Mouse (Mus musculus): Measurements from ENCODE around the gene Ostm1. TPM values are rescaled to one million over a fixed set of nuclear protein-coding genes. Genes with fewer than 3 reads are reported as not detected.

The Ostm1 gene
- polyA plus RNA-seq, 1 experiment from 2014 or later = 85.1 TPM

DNA sequence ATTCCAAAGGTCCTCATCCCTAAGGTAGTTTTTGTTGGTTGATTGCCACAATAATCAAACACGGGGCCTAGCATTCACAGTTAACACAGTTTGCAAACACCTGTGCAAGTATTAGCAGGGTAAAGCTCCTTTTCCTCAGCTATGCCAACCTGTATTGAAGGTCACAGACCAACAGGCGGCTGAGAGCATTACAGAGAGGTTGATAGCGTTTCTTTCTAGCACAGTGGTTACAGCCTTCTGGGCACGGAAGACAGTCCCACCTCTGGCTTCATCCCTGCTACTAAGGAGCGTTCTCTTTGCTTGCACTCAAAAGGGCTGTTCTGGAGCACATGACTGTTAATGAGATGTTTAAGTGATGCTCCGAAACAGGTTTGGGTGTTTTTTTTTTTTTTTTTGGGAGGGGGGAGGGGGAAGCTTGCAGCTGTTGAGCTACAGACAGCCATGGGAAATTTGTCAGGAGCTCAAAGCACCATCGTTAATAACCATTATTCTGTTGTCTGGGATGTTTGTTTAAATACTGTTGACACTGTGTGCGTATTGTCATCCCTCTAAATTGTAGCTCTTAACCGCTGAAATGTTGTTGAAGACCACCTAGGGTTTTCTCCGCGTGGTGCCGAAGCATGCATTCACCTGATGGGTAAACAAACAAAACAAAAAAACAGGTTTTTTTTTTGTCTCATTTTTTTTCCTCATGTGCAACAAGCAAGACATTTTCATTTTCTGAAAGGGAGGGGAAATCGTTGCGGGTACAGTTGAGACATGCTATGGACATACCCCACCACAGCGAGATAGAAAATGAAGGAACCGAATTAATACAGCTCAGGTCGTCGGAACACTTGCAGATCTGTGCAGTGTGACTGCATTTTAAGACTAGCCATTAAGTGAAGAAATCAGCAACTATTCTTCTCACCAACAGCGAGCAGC, 6.9 kb downstream of the Ostm1 start:
- Histone ChIP-seq H3K36me3 (ENCODE audit: inconsistent target) (no peaks in the 10 kb centered on the region), H3K4me3 (ENCODE audit: inconsistent target) (no peak overlapping the region), H3K79me2 (ENCODE audit: inconsistent target) (no peaks in the 10 kb centered on the region), H3K27ac (no peak overlapping the region)
- 12% methylated on average over 19 of the region's 19 CpGs for WGBS (ENCODE audit: missing documents)

DNA sequence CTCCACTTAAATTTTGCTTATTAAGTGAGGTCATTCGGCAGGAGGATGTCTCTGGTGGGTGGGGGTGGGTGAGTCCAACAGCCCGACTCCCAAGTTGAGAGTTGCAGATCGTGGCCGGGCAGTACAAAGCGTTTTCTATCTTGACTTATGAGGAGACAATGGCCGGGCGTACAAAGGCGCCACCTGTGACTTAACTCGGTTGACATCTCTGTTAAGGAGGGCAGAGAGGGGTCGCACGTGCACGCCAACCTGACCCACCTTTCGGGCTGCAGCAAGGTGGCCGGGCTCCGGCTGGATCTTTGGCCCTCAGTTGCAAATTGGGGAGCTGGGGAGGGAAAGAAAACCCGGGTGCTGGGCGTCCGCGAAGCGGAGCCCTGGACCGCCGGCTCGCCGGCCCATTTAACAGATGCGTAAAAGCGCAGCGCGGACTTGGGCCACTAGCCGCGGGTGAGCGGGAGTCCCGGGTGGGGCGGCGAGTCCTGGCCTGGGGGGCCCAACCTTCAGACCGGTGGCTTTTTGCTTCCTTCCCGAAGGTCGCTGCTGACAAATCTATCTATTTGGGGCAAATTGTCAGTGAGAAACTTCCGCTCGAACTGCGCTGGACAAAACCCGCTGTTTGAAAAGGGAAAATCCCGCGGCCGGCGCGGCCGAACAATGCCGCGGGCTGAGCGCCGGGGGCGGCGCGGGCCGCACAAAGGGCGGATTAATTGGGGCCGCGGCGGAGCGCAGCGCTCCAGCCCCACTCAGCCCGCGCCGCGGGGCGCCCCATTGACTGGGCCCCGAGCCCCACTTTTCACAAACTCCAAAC, 7.8 kb downstream of the Ostm1 start:
- no peaks in the 10 kb centered on the region for H3K79me2 ChIP-seq (ENCODE audit: inconsistent target)
- H3K4me3 ChIP-seq (ENCODE audit: inconsistent target) = no peak overlapping the region
- WGBS (ENCODE audit: missing documents) = 3% methylated on average over 65 of the region's 67 CpGs
- no peaks in the 10 kb centered on the region for H3K36me3 ChIP-seq (ENCODE audit: inconsistent target)
- no peak overlapping the region for H3K27ac ChIP-seq

DNA sequence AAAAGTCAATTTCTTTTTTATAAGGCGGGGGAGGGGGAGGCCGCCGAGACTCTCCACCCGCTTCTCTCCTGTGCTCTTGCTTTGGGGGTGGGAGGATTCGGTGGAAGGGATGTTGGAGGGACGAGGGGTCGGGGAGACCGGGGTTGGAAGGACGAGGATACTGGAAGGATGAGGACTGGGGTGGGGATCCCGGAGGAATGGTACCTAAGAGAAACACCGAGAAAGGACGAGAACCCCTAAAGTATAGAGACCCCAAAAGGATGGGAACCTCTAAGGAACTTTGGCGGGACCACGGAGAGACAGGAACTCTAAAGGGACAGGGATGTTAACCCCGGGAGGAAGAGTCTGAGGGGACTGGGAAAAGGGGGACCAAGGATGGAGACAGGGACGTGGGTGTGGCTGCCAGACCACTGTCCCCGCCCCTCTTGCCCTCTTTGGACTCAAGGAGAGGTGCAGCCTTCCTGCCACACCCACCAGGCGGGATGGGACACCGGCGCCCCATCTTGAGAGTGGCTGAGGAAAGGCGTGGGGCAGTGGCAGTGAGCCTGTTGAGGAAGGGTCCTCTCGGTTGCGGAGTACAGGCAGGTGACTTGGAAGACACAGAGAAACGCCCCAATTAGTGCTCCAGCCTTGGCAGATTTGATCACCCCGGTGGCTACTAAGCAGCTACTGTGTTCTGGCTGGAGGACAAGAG, 8.5 kb downstream of the Ostm1 start:
- Histone ChIP-seq H3K36me3 (ENCODE audit: inconsistent target) (no peaks in the 10 kb centered on the region), H3K4me3 (ENCODE audit: inconsistent target) (no peak overlapping the region), H3K79me2 (ENCODE audit: inconsistent target) (no peaks in the 10 kb centered on the region), H3K27ac (no peak overlapping the region)
- WGBS (ENCODE audit: missing documents) = 6% methylated on average over 20 of the region's 25 CpGs

DNA sequence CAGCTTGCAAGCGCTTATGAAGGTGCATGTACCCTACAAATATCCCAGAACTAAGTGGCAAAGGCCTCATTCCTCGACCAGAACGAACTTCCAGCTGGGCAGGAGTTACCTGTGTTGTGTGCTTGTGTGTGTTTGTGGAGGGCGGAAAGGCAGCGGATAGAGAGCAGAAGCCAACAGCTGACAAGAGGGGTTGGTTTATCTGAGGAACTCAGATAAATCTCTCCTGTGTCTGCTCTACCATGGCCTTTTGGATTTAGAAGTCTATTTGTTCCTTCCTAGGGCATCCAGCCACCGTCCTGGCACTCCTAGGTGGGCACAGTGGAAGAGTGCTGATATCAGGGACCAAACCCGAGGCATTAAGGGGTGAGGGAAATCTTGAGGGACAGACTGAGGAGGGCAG, 9.6 kb downstream of the Ostm1 start:
- H3K27ac ChIP-seq = no peak overlapping the region
- no peaks in the 10 kb centered on the region for H3K36me3 ChIP-seq (ENCODE audit: inconsistent target)
- H3K4me3 ChIP-seq (ENCODE audit: inconsistent target) = no peak overlapping the region
- 38% methylated on average over 7 of the region's 7 CpGs for WGBS (ENCODE audit: missing documents)
- no peaks in the 10 kb centered on the region for H3K79me2 ChIP-seq (ENCODE audit: inconsistent target)

DNA sequence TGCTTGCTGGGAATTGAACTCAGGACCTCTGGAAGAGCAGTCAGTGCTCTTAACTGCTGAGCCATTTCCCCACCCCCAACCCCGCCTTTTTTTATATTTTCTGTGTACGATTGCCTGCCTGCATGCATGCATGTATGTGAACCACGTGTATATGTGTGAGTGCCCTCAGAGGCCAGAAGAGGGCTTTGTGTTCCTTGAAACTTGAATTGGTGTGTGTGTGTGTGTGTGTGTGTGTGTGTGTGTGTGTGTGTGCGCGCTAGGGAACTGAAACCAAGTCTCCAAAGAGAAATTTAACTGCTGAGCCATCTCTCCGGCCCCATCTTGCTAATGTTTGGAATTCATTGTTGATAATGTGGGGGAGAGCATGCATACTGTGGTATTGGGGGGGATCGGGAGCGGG, 15.0 kb downstream of the Ostm1 start:
- no peaks in the 10 kb centered on the region for H3K36me3 ChIP-seq (ENCODE audit: inconsistent target)
- H3K79me2 ChIP-seq (ENCODE audit: inconsistent target) = no peaks in the 10 kb centered on the region
- WGBS (ENCODE audit: missing documents) = 73% methylated on average over 8 of the region's 8 CpGs
- no peak overlapping the region for H3K27ac ChIP-seq
- no peak overlapping the region for H3K4me3 ChIP-seq (ENCODE audit: inconsistent target)

DNA sequence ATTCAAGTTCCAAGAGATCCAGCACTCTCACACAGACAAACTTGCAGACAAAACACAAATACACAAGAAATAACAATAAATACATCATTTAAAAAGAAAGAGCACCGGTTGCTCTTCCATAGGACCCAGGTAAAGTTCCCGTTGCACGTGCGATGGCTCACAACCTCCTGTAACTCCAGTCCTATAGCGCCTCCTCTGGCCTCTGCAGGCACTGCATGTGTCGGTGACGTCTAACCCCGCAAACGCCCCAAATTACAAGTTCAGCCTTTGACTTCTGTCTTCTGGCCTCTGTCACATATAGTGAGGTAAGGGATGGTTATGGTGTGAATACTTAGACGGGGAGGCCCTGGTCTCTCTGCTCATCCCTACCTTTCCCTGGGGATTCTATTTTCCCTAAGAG, 17.9 kb downstream of the Ostm1 start:
- no peak overlapping the region for H3K4me3 ChIP-seq (ENCODE audit: inconsistent target)
- WGBS (ENCODE audit: missing documents) = 46% methylated on average over 9 of the region's 10 CpGs

DNA sequence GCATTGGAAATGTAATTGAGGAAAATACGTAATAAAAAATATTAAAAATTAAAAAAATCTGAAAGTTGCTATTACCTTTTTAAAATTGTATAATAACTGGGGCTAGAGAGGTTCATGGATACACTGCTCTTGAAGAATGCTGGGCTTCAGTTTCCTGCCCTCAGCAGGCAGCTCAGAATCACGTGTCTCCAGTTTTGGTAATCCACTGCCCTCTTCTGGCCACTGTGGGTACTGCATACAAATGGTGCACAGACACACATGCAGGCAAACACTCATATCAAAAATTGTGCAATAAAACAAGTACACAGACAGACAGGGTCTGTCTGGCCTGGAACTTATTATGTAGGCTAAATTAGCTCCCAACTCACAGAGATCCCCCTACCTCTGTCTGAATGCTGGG, 21.3 kb downstream of the Ostm1 start:
- Histone ChIP-seq H3K36me3 (ENCODE audit: inconsistent target) (no peaks in the 10 kb centered on the region), H3K4me3 (ENCODE audit: inconsistent target) (no peak overlapping the region), H3K27ac (no peak overlapping the region), H3K79me2 (ENCODE audit: inconsistent target) (no peaks in the 10 kb centered on the region)
- 70% methylated on average over 2 of the region's 2 CpGs for WGBS (ENCODE audit: missing documents)

More for the DNA sequence above, 17.9 kb downstream of the Ostm1 start:
- H3K36me3 ChIP-seq (ENCODE audit: inconsistent target) = no peaks in the 10 kb centered on the region
- no peaks in the 10 kb centered on the region for H3K79me2 ChIP-seq (ENCODE audit: inconsistent target)
- no peak overlapping the region for H3K27ac ChIP-seq

DNA sequence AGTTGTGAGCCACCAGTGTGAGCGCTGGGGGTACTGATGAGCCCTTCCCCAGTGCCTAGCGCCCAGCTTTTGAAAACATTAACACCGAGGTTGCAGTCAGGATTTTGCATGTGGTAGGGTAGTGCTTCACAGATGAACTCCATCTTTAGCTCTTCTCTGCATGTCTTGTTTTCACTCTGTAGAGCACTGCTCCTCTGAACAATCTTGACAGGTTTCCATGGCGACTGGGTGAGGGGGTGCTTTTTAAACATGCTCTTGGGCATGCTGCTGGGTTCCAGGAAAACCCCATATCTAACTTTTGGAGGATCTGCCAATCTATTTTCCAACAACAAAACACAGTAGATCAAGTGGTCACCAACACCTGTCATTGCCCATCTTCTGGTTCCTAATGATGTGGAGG, 23.1 kb downstream of the Ostm1 start:
- Histone ChIP-seq H3K36me3 (ENCODE audit: inconsistent target) (no peaks in the 10 kb centered on the region), H3K27ac (no peak overlapping the region), H3K4me3 (ENCODE audit: inconsistent target) (no peak overlapping the region), H3K79me2 (ENCODE audit: inconsistent target) (no peaks in the 10 kb centered on the region)
- WGBS (ENCODE audit: missing documents) = 72% methylated on average over 4 of the region's 4 CpGs

DNA sequence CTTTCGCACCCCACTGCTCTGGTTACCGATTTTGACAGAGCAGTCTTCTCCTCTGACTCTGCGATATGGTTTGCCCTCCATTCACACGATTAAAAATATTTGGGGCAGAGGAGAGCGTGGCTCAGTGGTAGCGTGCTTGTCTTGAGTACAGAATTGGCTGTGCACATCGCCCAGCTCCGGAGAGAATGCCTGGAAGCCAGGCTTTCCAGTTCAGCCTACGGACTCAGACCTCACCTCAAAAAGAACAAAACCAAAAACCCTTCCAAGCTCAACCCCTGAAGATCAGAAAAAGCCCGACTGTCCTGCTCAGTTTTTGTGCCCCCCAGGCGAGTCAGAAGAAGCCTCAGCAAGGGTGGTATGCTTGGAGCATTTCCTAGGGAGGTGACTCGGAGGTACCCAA, 29.5 kb downstream of the Ostm1 start:
- 16% methylated on average over 12 of the region's 12 CpGs for WGBS (ENCODE audit: missing documents)
- Histone ChIP-seq H3K27ac (no peak overlapping the region), H3K4me3 (ENCODE audit: inconsistent target) (no peak overlapping the region)

DNA sequence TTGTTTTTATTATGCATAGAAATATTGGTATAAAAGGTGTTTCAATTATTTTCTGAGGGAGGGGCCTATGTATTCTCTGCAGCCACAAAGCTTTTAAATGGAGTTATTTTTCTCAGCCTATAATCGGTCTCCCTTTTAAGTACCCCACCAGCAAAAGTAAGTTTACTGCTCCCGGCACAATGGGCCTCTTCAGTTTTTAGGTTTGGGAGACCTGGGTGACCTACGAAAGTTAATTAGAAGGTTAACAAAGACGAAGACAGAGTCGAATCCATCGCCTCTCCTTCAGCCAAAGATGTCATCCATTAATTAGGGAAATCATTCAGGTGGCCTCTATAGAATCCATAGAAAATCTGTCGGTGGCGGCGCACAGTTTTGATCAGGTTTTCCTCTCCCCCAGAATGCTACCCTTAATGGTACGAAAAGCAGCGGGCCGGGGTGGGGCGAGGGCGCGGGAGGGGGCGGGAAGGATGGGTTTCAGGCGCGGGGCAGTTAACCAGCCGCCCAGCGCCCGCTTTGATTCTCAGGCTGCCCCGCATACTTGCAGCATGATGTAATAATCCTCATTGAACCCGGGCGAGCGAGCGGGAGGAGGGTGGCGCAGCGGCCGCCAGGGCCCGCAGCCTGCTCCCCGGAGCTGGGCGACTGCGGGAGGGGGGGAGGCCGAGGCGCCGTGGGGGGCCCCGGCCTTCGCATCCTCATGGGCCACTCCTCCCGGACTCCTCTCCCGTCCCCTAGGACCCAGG, 30.2 kb downstream of the Ostm1 start:
- Histone ChIP-seq H3K4me3 (ENCODE audit: inconsistent target) (no peak overlapping the region), H3K27ac (no peak overlapping the region), H3K36me3 (ENCODE audit: inconsistent target) (no peaks in the 10 kb centered on the region), H3K79me2 (ENCODE audit: inconsistent target) (no peaks in the 10 kb centered on the region)
- 4% methylated on average over 40 of the region's 40 CpGs for WGBS (ENCODE audit: missing documents)

More for the DNA sequence above, 29.5 kb downstream of the Ostm1 start:
- H3K79me2 ChIP-seq (ENCODE audit: inconsistent target) = no peaks in the 10 kb centered on the region
- no peaks in the 10 kb centered on the region for H3K36me3 ChIP-seq (ENCODE audit: inconsistent target)

DNA sequence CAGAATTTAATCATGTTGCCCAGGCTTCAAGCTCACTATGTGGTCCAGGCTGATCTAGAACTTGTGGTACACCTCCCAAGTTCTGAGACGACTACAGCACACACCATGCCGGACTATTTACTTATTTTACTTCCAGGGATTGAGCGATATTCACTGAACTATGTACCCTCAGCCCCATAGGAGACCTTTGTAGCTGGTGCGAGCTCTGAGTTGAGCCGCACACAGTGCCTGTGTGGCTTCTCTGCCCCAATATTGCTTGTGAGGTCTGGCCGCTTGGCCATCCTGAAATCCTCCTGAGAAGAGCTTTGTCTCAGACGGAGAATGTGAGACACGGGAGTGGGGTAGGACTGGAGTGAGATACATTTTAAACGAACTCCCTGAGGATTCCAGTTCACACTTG, 31.1 kb downstream of the Ostm1 start:
- WGBS (ENCODE audit: missing documents) = 22% methylated on average over 9 of the region's 9 CpGs
- H3K36me3 ChIP-seq (ENCODE audit: inconsistent target) = no peaks in the 10 kb centered on the region
- no peak overlapping the region for H3K27ac ChIP-seq
- H3K79me2 ChIP-seq (ENCODE audit: inconsistent target) = no peaks in the 10 kb centered on the region
- no peak overlapping the region for H3K4me3 ChIP-seq (ENCODE audit: inconsistent target)

DNA sequence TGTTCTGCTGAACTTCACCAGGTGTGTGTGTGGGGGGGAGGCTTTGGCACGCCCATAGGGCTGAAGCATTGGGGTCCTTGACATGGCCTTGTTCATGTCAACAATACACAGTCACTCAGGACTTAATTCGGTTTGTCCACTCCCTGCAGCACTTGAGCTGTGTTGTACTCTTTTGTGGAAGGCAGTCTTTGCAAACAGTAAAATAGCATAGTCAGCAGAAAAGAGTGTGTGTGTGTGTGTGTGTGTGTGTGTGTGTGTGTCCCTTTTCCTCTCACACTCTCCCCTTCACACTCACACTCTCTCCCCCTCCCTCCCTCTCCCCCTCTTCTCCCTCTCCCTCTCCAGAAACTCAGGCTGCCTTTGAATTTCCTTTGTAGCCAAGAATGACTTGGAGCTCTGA, 34.7 kb downstream of the Ostm1 start:
- WGBS (ENCODE audit: missing documents) = 69% methylated on average over 2 of the region's 2 CpGs
- Histone ChIP-seq H3K4me3 (ENCODE audit: inconsistent target) (no peak overlapping the region), H3K36me3 (ENCODE audit: inconsistent target) (no peaks in the 10 kb centered on the region), H3K27ac (no peak overlapping the region), H3K79me2 (ENCODE audit: inconsistent target) (no peaks in the 10 kb centered on the region)

DNA sequence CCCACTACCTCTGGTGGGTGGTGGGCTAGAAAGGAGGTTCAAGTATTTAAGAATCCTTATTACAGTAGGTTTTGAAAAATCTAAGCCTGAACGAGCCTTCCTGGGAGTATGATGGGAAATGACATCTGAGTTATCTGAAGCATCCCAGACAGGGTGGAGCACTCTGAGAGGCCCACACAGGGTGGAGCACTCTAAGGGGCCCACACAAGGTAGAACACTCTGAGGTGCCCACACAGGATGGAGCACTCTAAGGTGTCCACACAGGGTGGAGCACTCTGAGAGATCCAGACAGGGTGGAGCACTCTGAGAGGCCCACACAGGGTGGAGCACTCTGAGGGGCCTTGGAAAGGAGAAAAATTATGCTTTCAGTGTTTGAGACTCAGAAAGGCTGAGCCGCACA, 42.3 kb downstream of the Ostm1 start:
- Histone ChIP-seq H3K79me2 (ENCODE audit: inconsistent target) (no peaks in the 10 kb centered on the region), H3K4me3 (ENCODE audit: inconsistent target) (no peak overlapping the region), H3K36me3 (ENCODE audit: inconsistent target) (no peaks in the 10 kb centered on the region), H3K27ac (no peak overlapping the region)
- WGBS (ENCODE audit: missing documents) = 82% methylated on average over 2 of the region's 2 CpGs

All from macrophage (primary cell).